Mouse (Mus musculus): ENCODE data around the gene Erv3.
"Not testable (repeated sequence)": the region's sequence is repeated elsewhere in the genome, so short reads cannot be mapped to it uniquely, and the experiment has no call there.

The Erv3 gene

DNA sequence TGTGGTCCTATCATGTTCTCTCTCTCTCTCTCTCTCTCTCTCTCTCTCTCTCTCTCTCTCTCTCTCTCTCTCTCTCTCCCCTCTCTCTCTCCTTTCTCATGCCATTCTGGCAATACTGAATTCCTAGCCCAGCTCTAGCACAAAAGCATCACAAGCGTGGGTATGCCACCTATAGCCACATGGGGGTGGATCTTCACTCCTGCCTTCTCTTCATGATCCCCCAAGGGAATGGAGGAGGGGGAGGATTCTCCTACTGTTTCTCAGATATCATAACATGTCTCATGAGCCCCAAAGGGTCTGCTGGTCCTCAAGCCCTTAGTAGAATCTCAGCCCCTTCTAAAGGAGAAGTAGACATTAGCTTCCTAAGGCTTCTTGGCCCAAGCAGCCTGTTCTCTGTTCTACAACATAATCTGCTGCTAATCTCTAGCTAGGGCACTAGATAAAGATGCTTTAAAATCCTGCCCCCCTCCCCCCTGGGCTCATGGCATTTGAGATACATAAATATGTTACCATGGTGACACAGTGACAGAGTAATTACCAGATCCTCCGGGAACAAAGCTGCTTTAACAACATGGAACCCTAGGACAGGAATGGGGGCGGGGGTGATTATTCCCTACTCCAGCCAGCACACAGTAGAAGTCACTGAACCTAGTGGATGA, 3.2 kb upstream of the Erv3 start:
- DNase-seq = no peak

- DNase-seq = no peak
Observed at GRCm38 (mm10) chr2:131857838-131858237, 1.7 kb downstream of the Erv3 start.

DNA sequence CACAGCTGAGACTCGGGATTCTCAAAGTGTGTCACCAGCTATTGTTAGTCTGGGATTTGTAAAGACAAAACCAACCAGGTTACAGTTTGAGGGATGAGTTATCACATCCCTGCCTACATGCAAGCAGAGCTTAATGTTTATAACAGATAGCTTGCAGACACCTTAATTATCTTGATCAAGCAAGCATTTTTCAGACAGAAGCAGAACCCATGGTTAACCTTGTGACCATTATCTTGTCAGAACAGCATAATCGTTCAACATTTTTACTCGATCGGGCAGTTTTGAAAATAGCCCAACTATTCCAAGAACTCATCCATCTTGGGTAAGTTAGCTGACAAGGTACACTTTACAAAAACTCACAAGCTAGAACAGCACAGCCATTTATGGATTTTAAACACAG, 5.8 kb downstream of the Erv3 start:
- no peak for DNase-seq

- DNase-seq = no peak
Observed at GRCm38 (mm10) chr2:131851333-131852092, 8.0 kb downstream of the Erv3 start.

DNA sequence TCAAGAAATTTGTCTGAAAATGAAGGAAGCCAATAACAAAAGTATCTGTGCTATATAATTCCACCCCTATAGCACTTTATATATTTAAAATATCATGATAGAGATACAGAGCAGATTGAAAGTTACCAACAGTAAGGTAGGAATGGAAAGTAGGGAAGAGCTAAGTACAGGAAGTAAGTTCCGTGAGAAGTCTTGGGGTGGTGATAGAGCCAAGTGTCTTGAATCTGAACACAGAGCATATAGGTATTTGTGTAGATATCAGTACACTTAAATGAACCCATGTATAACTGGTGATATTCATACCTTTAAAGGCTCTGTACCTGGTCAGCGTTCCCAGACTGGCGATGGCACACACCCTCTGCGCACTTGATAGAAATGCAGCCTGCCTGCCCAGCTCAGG, 9.5 kb downstream of the Erv3 start:
- DNase-seq = no peak

GRCm38 (mm10) chr2:131847501-131848359, 11.8 kb downstream of the Erv3 start:
- DNase-seq = peak; percentile 62

DNA sequence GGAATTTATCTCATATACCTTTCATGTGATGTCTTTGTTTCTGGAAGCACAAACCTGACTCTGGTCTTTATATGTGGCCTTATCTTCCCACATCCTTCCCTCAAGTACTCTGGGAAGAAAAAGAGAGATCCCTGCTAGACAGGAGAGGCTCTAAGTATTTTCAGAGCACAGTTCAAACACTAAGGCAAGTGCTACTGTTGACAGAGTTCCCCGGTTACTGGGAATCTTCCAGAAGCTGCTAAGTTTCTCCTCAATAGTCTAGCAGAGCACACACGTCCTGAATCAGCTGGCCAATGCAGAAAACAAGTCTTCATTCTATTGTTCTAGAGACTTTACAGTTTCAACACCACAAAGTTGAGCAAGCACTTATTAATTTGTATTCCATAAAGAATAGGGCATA, 12.7 kb downstream of the Erv3 start:
- DNase-seq = no peak

DNA sequence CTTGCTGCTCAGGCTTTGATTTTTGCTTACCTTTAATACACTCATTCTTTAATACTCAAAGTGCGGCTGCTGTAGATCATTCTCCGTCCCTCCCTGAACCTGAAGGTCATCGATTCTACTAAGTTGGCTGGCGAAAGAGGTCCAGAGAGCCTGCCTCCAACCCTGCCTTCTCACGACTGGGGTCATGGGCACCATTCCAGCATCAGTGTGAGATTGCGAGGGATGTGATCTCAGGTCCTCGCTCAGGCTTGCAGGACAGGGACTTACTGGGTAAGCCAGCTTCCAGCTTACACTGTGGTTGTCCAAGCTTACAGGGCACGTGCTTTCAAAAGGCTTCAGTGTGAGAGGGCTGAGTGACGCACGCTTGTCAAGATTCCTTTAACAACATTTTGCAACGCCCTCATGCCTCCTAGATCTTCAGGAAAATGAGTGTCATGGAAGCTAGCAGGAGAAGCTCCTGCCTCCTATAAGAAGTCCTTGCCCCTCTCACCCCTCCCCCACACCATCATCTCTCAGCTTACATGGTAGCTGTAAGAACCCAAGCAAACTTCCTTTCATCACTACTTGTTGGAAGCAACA, 13.3 kb downstream of the Erv3 start:
- no peak for DNase-seq

- DNase-seq = no peak
Observed at GRCm38 (mm10) chr2:131845671-131846070, 13.9 kb downstream of the Erv3 start.

- no peak for DNase-seq
Observed at GRCm38 (mm10) chr2:131842568-131842967, 17.0 kb downstream of the Erv3 start.

DNA sequence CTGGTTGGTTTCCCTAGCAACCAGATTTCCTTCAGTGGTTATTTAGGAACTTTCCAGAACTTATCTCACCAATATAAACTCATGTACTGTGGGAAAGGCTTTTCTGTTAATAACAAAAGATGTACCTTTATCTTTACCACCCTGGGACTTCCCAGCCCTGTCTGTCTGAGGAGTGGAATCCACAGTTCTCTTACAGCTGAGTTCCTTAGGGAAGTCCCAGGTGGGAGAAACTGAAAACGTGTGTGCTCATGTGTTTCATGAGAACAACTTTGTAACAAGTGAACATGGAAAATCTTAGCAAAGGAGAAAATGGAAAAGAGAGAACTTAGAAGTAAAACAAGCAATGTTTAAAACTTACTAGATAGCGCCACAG, 18.2 kb downstream of the Erv3 start:
- no peak for DNase-seq

DNA sequence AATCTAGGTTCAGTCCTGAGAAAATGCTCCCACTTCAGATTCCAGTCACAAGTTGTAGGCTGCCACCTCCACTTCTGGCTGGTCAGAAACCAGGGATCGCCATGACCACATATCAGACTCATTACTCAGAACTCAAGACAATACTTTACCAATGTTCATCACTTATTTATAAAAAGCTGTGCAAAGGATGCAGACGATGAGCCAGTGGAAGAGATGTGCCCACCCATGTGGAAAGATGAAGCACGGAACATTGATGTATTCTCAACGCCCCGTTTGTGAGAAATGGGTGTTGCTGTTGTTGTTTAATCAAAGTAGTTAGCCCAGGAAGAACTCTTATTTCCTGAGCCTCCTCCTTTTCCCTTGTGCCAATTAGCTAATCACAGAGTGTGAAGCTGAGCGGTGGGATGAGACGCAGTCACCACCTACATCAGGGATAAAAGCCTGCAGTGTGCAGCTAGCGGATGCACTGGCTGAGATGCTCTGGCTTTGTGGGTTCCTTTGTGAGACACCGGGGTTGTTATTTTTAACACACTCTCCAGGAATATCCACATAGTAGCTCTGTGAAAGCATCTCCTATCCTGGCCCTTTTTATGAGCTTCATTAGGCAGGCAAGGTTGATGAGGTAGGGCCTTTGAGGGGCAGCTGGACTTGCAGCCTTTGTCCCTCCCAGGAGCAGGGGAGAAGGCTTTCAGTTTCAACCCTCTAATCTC, 18.8 kb downstream of the Erv3 start:
- no peak for DNase-seq

DNA sequence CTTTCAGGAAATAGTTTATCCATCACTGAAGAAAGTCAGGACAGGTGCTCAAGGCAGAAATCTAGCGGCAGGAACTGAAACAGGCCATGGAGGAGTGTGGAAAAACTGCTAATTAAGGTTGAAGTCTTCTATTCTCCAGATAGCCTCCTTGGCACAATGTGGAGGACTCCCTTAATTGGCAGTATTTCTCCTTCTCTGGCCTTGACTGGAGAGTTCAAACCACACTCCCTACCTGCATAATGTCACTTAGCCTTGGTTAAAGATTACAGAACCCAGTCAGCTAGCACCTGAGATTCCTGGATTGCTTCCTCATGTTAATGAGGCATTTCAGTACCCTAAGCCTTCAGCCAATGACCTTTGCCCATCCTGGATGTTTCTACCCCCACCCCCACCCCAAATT, 25.3 kb downstream of the Erv3 start:
- DNase-seq = no peak

- DNase-seq = no peak
Observed at GRCm38 (mm10) chr2:131831861-131832260, 27.7 kb downstream of the Erv3 start.

- not testable (repeated sequence) for DNase-seq
Observed at GRCm38 (mm10) chr2:131830945-131831344, 28.6 kb downstream of the Erv3 start.

GRCm38 (mm10) chr2:131827999-131828975, 31.3 kb downstream of the Erv3 start:
- peak; percentile 59 for DNase-seq

DNA sequence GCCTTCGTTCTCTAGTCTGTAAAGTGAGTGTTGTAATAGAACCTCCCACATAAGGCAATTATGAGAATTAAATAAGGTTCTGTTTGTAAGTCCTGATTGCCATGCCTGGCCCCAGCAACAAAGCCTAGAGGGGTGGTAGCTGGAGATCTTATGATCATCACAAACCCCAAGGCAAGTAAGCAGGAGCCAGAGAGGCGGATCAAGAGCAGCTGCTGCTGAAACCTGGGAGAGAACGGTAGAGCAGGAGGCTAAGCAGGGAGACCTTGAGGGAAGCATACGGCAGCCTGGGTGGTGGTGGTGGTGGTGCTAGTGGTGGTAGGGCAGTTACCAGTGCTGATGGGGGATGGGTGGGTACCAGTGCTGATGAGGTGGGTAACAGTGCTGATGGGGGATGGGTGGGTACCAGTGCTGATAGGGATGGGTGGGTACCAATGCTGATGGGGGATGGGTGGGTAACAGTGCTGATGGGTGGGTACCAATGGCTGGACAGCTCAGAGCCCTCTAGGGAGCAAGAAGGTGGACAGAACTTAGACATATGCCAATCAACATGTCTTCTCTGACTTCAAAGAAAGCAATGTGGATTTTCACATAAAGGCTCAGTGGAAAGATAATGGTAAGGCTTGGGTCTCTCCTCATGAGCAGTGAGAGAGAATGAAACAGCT, 32.4 kb downstream of the Erv3 start:
- no peak for DNase-seq

DNA sequence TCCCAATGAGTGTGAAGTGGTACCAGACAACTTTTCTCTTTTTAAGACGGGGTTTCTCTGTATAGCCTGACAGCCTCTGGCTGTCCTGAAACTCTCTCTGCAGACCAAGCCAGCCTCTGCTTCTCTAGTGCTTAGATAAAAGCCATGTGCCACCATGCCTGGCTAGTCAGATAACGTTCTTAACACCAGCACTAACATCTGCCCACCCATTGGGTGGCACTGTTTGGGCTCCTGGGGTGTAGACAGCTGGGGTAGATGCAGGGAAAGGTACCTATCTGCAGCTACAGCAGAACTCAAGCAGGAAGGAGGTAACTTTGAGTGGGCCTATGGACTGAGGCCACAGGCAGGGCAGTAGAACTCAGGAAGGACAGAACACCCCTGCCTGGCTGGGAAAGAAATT, 34.0 kb downstream of the Erv3 start:
- no peak for DNase-seq

DNA sequence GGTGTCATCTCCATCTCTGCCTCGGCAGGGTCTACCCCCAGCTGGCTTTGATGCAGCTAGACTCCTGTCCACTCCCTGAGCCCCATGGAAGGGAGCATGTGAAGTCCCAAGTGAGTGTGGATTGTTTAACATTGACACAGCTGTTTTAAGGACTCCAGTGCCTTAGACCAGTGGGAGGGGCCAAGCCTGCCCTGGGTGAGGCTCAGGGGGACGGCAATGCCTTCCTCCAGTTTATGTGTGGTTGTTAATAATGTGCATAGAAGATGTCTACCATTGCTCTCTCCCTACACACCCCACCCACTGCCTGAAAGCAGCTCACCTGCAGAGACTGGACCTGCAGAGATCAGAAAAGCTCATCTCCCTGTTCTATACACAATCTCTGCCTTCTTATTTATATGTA, 35.6 kb downstream of the Erv3 start:
- DNase-seq = no peak

DNA sequence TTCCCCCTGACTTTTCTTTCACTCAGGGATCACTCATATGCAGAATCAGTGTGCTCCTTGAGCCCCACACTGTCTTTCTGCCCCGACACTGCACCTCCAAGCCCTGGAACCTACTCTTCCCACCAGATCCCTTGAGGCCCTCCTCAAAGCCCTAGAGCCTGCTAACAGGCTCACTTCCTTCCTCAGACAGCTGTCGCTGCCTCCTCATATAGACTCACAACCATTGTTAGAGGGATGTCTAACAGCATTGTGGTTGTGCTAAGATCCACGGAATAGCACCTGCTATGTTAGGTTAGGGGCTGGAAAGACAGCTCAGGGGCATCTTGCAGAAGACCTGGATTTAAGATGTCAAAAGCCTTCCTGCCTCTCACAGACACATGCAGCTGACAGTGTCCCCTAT, 37.1 kb downstream of the Erv3 start:
- DNase-seq = no peak

GRCm38 (mm10) chr2:131821708-131821990, 37.9 kb downstream of the Erv3 start:
- DNase-seq = no peak

Data from thymus, postnatal 4 days (tissue).